Mouse (Mus musculus): ENCODE results near the gene Camta1. TPM values are rescaled to one million over a fixed set of nuclear protein-coding genes. Genes with fewer than 3 reads are reported as not detected.

The Camta1 gene
- total and polyA plus RNA-seq, 2 experiments from 2014 or later = 127 to 145 TPM

DNA sequence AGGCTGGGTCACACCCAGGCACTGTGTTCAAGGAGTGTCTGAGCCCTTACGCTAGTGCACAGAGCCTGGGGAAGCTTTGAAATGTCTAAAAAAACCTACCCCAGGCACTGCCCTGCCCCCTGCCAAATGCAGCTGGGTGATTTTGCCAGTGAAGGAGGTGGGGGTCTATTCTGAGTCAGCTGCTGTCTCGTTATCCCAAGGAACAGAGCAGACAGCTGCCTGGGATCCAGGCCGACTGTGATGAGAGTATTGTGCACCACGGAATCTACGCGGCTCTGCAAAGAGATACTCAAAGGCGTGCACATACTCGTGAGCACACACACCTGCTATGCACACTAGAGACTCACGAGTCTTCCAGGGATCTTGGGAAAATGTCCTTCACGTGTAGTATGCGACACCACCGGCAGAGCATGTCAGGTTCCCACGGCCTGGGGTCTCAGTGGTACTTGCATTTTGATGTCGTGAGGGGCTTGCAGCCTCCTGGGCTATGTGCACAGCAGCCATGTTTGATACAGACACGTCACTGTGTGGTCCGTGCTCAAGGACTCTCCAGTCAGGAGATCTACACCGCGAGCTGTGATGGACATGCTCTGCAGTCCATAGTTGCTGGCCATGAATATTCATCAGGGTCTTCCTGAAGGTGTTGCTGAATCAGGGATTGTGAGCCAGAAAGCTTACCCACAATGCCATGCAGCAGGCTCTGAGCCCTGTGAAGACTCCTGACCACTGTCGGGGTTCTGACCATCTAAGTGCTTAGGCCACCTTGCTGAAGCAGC, 529.4 kb downstream of the Camta1 start:
- Histone ChIP-seq H3K4me3 (ENCODE audit: low read length) (no peak overlapping the region), H3K36me3 (ENCODE audit: insufficient read depth, low read length) (no peaks in the 10 kb centered on the region), H3K9me3 (ENCODE audit: low read length) (no peaks in the 10 kb centered on the region), H3K4me1 (ENCODE audit: insufficient read depth, low read length) (no peaks in the 10 kb centered on the region), H3K27me3 (ENCODE audit: insufficient read depth, low read length) (no peaks in the 10 kb centered on the region), H3K9ac (replicated peaks; ENCODE audit: low read length) (no peak overlapping the region), H3K4me2 (ENCODE audit: low read depth, low read length) (no peak overlapping the region), H3K27ac (no peak overlapping the region)
- no peak for DNase-seq (ENCODE audit: low spot score)
- TF ChIP-seq CTCF (IDR thresholded peaks at IDR 0.05; ENCODE audit: low read depth) = no peak
- ATAC-seq = no peak
- 59% methylated on average over 19 of the region's 19 CpGs for WGBS

DNA sequence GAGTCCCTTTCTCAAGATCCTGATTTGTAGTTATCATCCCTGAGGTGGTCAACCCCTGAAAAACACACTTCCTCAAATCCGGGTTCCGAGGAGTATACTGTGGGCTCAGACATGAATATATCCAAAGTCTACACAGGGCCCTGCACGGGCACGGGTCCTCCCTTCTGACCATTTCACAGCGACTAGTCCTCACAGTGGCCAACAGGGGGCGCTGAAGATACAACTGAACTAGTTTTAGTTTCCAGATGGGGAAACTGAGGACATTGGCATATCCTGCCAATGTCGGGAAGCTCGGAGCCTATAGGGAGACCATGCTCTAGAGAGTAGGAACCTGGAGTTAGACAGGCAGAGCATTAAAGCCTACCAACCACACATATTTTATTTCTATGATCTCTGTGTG, 530.7 kb downstream of the Camta1 start:
- Histone ChIP-seq H3K4me2 (ENCODE audit: low read depth, low read length) (no peak overlapping the region), H3K4me1 (ENCODE audit: insufficient read depth, low read length) (0 out of 2 replicates have a peak, but pooled peaks cover 4% of the 10 kb centered on the region), H3K9me3 (ENCODE audit: low read length) (no peaks in the 10 kb centered on the region), H3K4me3 (ENCODE audit: low read length) (no peak overlapping the region), H3K36me3 (ENCODE audit: insufficient read depth, low read length) (no peaks in the 10 kb centered on the region), H3K9ac (replicated peaks; ENCODE audit: low read length) (no peak overlapping the region), H3K27ac (no peak overlapping the region), H3K27me3 (ENCODE audit: insufficient read depth, low read length) (no peaks in the 10 kb centered on the region)
- WGBS = 65% methylated on average over 8 of the region's 8 CpGs
- ATAC-seq (no peak), DNase-seq (ENCODE audit: low spot score) (no peak)
- TF ChIP-seq CTCF (IDR thresholded peaks at IDR 0.05; ENCODE audit: low read depth) = peak; percentile 43

DNA sequence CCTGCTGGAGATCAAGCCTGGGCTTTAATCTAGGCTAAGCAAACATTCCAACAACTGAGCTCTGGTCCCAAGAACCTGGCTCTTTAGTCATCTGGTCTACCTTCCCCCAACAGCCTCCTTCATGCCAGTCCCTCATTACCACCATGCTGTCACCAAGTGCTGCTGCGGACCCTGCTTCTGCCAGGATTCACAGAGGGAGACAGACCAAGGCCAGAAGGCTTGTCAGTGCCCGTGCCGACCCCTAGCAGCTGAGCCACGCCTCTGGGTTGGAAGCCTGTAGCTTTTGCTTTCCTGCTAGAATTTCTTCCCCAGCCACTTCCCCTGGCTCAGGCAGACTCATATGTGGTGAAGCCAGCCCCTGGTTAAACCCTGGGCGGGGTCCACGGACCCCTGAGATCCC, 533.6 kb downstream of the Camta1 start:
- no peak for TF ChIP-seq CTCF (IDR thresholded peaks at IDR 0.05; ENCODE audit: low read depth)
- H3K36me3 ChIP-seq (ENCODE audit: insufficient read depth, low read length) = no peaks in the 10 kb centered on the region
- H3K9ac ChIP-seq (replicated peaks; ENCODE audit: low read length) = no peak overlapping the region
- no peaks in the 10 kb centered on the region for H3K9me3 ChIP-seq (ENCODE audit: low read length)
- DNase-seq (ENCODE audit: low spot score) = peak; percentile 31
- H3K4me2 ChIP-seq (ENCODE audit: low read depth, low read length) = no peak overlapping the region
- H3K27ac ChIP-seq = no peak overlapping the region
- WGBS = 61% methylated on average over 6 of the region's 6 CpGs
- 0 out of 2 replicates have a peak, but pooled peaks cover 4% of the 10 kb centered on the region for H3K4me1 ChIP-seq (ENCODE audit: insufficient read depth, low read length)
- no peak for ATAC-seq
- no peaks in the 10 kb centered on the region for H3K27me3 ChIP-seq (ENCODE audit: insufficient read depth, low read length)
- no peak overlapping the region for H3K4me3 ChIP-seq (ENCODE audit: low read length)

- no peaks in the 10 kb centered on the region for H3K9me3 ChIP-seq (ENCODE audit: low read length)
Measured at GRCm38 (mm10) chr4:151326971-151327686, 534.5 kb downstream of the Camta1 start.

GRCm38 (mm10) chr4:151316428-151316827, 545.2 kb downstream of the Camta1 start:
- Histone ChIP-seq H3K4me2 (ENCODE audit: low read depth, low read length) (no peak overlapping the region), H3K4me3 (ENCODE audit: low read length) (no peak overlapping the region), H3K27me3 (ENCODE audit: insufficient read depth, low read length) (no peaks in the 10 kb centered on the region), H3K4me1 (ENCODE audit: insufficient read depth, low read length) (no peaks in the 10 kb centered on the region), H3K27ac (no peak overlapping the region), H3K9me3 (ENCODE audit: low read length) (no peaks in the 10 kb centered on the region), H3K9ac (replicated peaks; ENCODE audit: low read length) (no peak overlapping the region), H3K36me3 (ENCODE audit: insufficient read depth, low read length) (no peaks in the 10 kb centered on the region)
- 0 out of 2 replicates have a peak, but pooled peaks have one; percentile 27 for ATAC-seq
- no peak for TF ChIP-seq CTCF (IDR thresholded peaks at IDR 0.05; ENCODE audit: low read depth)
- DNase-seq (ENCODE audit: low spot score) = peak; percentile 54
- WGBS = 55% methylated on average over 10 of the region's 10 CpGs

More at GRCm38 (mm10) chr4:151326971-151327686, 534.5 kb downstream of the Camta1 start:
- DNase-seq (ENCODE audit: low spot score) = no peak
- no peak overlapping the region for H3K4me3 ChIP-seq (ENCODE audit: low read length)
- no peak overlapping the region for H3K4me2 ChIP-seq (ENCODE audit: low read depth, low read length)
- no peaks in the 10 kb centered on the region for H3K36me3 ChIP-seq (ENCODE audit: insufficient read depth, low read length)
- WGBS = 73% methylated on average over 8 of the region's 8 CpGs
- ATAC-seq = no peak
- H3K4me1 ChIP-seq (ENCODE audit: insufficient read depth, low read length) = 0 out of 2 replicates have a peak, but pooled peaks cover 4% of the 10 kb centered on the region
- no peak for TF ChIP-seq CTCF (IDR thresholded peaks at IDR 0.05; ENCODE audit: low read depth)
- no peak overlapping the region for H3K27ac ChIP-seq
- H3K9ac ChIP-seq (replicated peaks; ENCODE audit: low read length) = no peak overlapping the region
- H3K27me3 ChIP-seq (ENCODE audit: insufficient read depth, low read length) = no peaks in the 10 kb centered on the region

- 55% methylated on average over 10 of the region's 10 CpGs for WGBS
- Histone ChIP-seq H3K27me3 (ENCODE audit: insufficient read depth, low read length) (no peaks in the 10 kb centered on the region), H3K4me1 (ENCODE audit: insufficient read depth, low read length) (no peaks in the 10 kb centered on the region), H3K4me2 (ENCODE audit: low read depth, low read length) (no peak overlapping the region), H3K27ac (no peak overlapping the region), H3K36me3 (ENCODE audit: insufficient read depth, low read length) (no peaks in the 10 kb centered on the region), H3K9ac (replicated peaks; ENCODE audit: low read length) (no peak overlapping the region), H3K9me3 (ENCODE audit: low read length) (no peaks in the 10 kb centered on the region), H3K4me3 (ENCODE audit: low read length) (no peak overlapping the region)
- ATAC-seq (no peak), DNase-seq (ENCODE audit: low spot score) (no peak)
- TF ChIP-seq CTCF (IDR thresholded peaks at IDR 0.05; ENCODE audit: low read depth) = no peak
Measured at GRCm38 (mm10) chr4:151315726-151316125, 546.0 kb downstream of the Camta1 start.
